Mouse (Mus musculus) G1E (cell line): ENCODE data around the gene Tenm2. TPM values are rescaled to one million over a fixed set of nuclear protein-coding genes. Genes with fewer than 3 reads are reported as not detected.
A peak's percentile ranks its signal among the peaks of the same experiment; 100 is the strongest.

ENCODE experiments used
- ATAC-seq: 2 replicates; pipeline ENCODE4 v1.8.0; 2016; ENCODE audit warnings: mild to moderate bottlenecking; ENCODE audit not compliant: insufficient number of reproducible peaks, poor library complexity, low FRiP score, severe bottlenecking; ENCODE audit errors: extremely low read depth
- DNase-seq: peaks from one replicate; pipeline ENCODE4 v3.0.0; 2012; ENCODE audit warnings: low spot score
- H3K27me3 ChIP-seq: 2 replicates; pipeline ENCODE4 v1.6.1; 2012; ENCODE audit warnings: mild to moderate bottlenecking, low read length, inconsistent platforms; ENCODE audit not compliant: insufficient read depth
- H3K36me3 ChIP-seq: replicated peaks from 2 replicates; pipeline ENCODE3; 2012; ENCODE audit warnings: mild to moderate bottlenecking, inconsistent platforms
- H3K4me1 ChIP-seq: 2 replicates; pipeline ENCODE4 v1.6.1; 2012; ENCODE audit warnings: low read depth, low read length, inconsistent platforms, mixed read lengths; ENCODE audit not compliant: insufficient read depth
- H3K4me3 ChIP-seq: 2 replicates; pipeline ENCODE4 v1.5.1; 2012; ENCODE audit warnings: low read depth, mild to moderate bottlenecking, inconsistent platforms, low read length, moderate library complexity, mixed read lengths
- H3K9me3 ChIP-seq: replicated peaks from 2 replicates; pipeline ENCODE4 v1.6.1; 2012; ENCODE audit warnings: inconsistent platforms
- CTCF ChIP-seq: IDR thresholded peaks from 2 replicates; pipeline ENCODE4 v1.5.1; 2012; ENCODE audit warnings: low read depth, low read length, inconsistent platforms, mixed read lengths
- GATA1 ChIP-seq: IDR thresholded peaks from 2 replicates; pipeline ENCODE4 v1.6.1; 2012; ENCODE audit warnings: borderline replicate concordance, low read length, inconsistent platforms, mixed read lengths
- GATA2 ChIP-seq: IDR thresholded peaks from 2 replicates; pipeline ENCODE4 v1.6.1; 2012; ENCODE audit warnings: low read depth, low read length, inconsistent platforms, borderline replicate concordance
- POLR2AphosphoS5 ChIP-seq: IDR thresholded peaks from 2 replicates; pipeline ENCODE4 v1.6.1; 2012; ENCODE audit warnings: low read depth, low read length, inconsistent platforms; ENCODE audit not compliant: insufficient replicate concordance
- TAL1 ChIP-seq: conservative IDR thresholded peaks from 2 replicates; pipeline ENCODE4 v1.6.1; 2012; ENCODE audit warnings: low read depth, low read length, inconsistent platforms, mixed read lengths
- polyA plus RNA-seq: library from polyadenylated mRNA; stranded (reverse); fragments of >175 nt; gene quantifications from 2 replicates; pipeline ENCODE4 v1.2.3, GENCODE M21; 2012
- total RNA-seq, 2 experiments: library from RNA; stranded (forward) in 1 of 2; stranded (reverse) in 1 of 2; fragments of 200-1000 nt in 1 of 2; fragments of >200 nt in 1 of 2; fragmentation: Nextera tagmentation in 1 of 2; gene quantifications; 2 replicates each; pipeline ENCODE4 v1.2.3; 2014 to 2017

Gene Tenm2
- total and polyA plus RNA-seq, 3 experiments: 0.44 TPM; not detected in 2

DNA sequence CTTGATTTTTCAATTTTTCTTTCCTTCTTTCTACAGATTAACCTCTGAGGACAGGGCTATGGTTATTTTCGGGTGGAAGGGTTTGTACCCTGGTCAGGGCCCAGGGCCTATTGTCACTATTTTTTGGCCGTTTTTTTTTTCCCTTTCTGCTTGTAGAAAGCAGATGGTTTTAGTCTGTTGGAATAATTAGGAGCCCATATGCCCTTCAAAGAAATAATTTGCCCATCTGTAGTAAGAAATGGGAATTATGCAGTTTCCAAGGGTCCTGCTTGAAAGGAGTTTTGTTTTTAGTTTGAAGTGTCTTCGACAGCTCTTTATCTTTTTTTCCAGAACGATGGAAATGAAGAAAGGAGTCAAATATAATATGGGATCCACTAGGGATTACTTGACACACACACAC, 1245.8 kb downstream of the Tenm2 start:
- TF ChIP-seq GATA2: no peak
- TF ChIP-seq CTCF: no peak
- TF ChIP-seq GATA1: no peak
- TF ChIP-seq POLR2AphosphoS5: no peak
- ATAC-seq (no peak), DNase-seq (no peak)
- no peak overlapping the region for H3K4me3 ChIP-seq
- no peaks in the 10 kb centered on the region for H3K4me1 ChIP-seq
- peaks cover 43% of the 10 kb centered on the region for H3K9me3 ChIP-seq
- no peaks in the 10 kb centered on the region for H3K27me3 ChIP-seq
- H3K36me3 ChIP-seq: no peaks in the 10 kb centered on the region

DNA sequence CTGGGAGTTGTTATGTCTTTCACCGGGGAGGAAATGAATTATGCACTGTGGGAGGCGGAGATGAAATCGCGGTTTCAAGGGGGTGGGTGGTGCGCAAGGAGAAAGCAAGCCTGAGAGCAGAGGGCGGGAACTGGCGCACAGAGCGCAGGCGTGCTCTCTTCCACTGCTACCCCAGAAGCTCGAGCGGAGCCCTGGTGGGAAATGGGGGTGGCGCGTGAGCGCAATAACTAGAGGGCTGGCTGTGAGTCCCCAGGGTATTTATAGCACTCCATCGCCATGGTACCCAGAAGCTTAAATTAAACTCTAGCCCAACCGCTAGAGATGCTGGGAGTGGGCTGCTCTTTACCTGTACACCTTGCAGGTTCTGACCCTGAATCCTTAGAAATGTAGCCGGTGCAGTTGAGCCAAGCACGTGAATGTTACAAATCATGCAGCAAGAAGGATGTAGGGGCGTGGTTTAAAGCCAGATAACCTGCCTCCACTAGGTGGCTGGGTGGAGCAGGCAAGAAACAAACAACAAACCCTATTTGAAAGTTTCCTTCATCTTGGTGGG, 1249.8 kb downstream of the Tenm2 start:
- TF ChIP-seq GATA2 (no peak), GATA1 (no peak), CTCF (no peak), TAL1 (no peak), POLR2AphosphoS5 (no peak)
- ATAC-seq (no peak), DNase-seq (no peak)
- Histone ChIP-seq H3K36me3 (no peaks in the 10 kb centered on the region), H3K9me3 (peaks cover 48% of the 10 kb centered on the region), H3K27me3 (no peaks in the 10 kb centered on the region), H3K4me1 (no peaks in the 10 kb centered on the region), H3K4me3 (no peak overlapping the region)

DNA sequence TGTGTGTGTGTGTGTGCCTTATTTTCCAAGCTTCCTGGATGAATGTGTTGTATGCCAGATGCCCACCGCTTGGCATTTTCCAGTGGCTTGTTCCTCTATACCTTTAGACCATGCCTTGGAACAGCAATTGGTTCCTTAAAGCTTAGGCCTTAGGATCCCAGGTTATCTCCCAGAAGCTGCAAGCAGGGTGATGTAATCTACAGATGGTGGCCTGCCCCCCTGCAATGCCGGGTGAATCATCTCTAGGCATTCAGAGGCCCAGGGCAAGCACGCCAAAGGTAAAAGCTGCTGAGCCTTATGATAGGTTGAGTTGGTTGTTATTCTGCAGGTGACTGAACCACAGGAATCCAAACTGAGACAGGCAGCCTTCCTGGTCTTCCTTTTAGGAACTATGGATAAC, 1253.0 kb downstream of the Tenm2 start:
- DNase-seq: no peak
- ATAC-seq: no peak
- no peak overlapping the region for H3K4me3 ChIP-seq

DNA sequence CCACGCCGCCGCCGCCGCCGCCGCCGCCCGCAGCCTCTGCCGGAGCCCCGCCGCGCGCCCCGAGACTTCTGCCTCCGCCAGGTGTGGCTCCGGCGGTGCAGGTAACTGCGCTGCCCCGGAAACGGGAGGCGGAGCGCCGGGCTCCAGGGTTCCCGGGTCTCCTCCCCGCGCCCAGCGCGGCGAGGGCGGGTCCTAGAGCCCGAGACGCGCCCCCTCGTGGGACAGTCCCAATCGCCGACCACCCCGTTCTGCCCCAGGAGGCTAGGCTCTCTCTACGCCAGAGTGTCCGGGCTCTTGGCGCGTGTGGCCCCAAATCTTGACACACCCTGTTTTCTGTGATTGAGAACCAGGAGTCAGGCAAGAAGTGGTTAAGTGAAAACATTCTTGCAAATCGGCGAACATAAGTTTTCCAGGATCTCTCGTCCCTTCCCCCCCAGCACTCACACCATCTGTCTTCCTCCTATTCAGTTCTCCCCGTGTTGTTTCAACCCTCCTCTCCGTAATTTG, 1255.3 kb downstream of the Tenm2 start, which contains the start of gene Wwc1:
Wwc1 (minus strand) TSS at position 117 of the 507 bp plus-strand sequence.
- DNase-seq: no peak
- no peak for TF ChIP-seq POLR2AphosphoS5
- no peak for TF ChIP-seq GATA2
- TF ChIP-seq GATA1: no peak
- TF ChIP-seq TAL1: no peak
- TF ChIP-seq CTCF: no peak
- no peaks in the 10 kb centered on the region for H3K36me3 ChIP-seq
- H3K4me1 ChIP-seq: no peaks in the 10 kb centered on the region
- peaks cover 71% of the 10 kb centered on the region for H3K9me3 ChIP-seq
- H3K27me3 ChIP-seq: no peaks in the 10 kb centered on the region
- no peak for ATAC-seq
- H3K4me3 ChIP-seq: peak within 1 kb of the TSS; percentile 13; the same call in 1 of the 2 replicates

More for the DNA sequence above, 1253.0 kb downstream of the Tenm2 start:
- Histone ChIP-seq H3K27me3 (no peaks in the 10 kb centered on the region), H3K9me3 (peaks cover 77% of the 10 kb centered on the region), H3K36me3 (no peaks in the 10 kb centered on the region), H3K4me1 (no peaks in the 10 kb centered on the region)
- TF ChIP-seq POLR2AphosphoS5: no peak
- TF ChIP-seq CTCF: no peak
- no peak for TF ChIP-seq TAL1
- no peak for TF ChIP-seq GATA2
- TF ChIP-seq GATA1: no peak

DNA sequence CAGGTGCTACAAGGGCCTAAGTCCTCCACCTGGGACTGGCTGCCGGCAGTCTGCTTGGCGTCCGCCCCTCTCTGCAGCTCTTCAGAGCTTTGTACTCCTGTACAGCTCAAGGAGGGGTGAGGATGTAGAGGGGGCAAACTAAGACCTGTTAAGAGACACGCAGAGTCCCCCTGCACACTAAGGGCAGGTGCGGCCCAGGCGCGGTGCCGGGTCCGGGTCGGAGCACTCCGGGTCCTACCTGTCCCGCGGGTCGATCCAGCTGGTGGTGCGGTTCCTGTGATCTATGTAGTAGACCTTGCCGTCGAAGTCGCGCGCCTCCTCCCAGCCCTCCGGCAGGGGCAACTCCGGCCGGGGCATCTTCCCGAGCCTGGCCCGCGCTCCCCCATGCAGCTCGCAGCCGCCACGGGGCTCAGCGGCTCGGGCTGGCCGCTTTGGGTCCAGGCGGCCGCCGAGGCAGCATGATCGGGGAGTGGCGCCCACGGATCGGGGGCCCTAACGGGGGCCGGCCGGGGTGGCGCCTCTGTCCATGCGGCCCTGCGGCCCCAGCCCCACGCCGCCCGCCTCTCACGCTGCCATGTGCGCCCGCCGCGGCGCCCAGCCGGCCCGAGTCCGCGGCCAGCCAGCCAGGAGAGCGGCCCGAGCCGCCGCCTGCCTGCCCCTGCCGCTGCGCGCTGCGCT, 1255.9 kb downstream of the Tenm2 start:
- H3K36me3 ChIP-seq: no peaks in the 10 kb centered on the region
- peak overlapping the region; percentile 13; the same call in 1 of the 2 replicates for H3K4me3 ChIP-seq
- no peaks in the 10 kb centered on the region for H3K4me1 ChIP-seq
- ATAC-seq: no peak
- DNase-seq: no peak
- peaks cover 70% of the 10 kb centered on the region for H3K9me3 ChIP-seq
- TF ChIP-seq GATA1: no peak
- no peaks in the 10 kb centered on the region for H3K27me3 ChIP-seq

DNA sequence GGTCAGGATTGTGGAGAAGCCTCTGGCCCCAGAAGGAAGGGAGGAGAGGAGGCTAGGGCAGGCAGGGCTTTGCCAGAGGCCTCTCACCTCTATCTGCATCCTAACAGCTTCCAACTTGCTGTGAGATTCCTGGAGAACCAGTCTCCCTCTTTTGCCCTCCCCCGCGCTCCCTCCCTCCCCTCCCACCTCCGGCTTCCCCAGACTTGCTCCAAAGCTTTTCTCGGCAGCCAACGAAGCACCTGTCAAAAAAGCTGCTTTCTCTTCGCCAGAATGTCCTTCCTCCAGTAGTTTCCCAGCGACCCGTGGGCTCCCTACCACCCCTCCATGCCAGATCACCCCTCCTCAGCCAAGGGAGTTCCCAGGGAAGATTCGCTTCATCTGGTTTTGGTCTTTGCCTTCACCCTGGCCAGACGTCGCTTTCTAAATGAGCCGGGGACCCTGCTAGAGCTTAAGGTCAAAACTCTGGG, 1256.5 kb downstream of the Tenm2 start:
- no peak for TF ChIP-seq GATA1
- TF ChIP-seq GATA2: no peak
- no peak for TF ChIP-seq POLR2AphosphoS5
- no peak for TF ChIP-seq CTCF
- no peak for TF ChIP-seq TAL1
- no peaks in the 10 kb centered on the region for H3K36me3 ChIP-seq
- peaks cover 70% of the 10 kb centered on the region for H3K9me3 ChIP-seq
- ATAC-seq (no peak), DNase-seq (no peak)
- H3K4me1 ChIP-seq: no peaks in the 10 kb centered on the region
- H3K4me3 ChIP-seq: no peak overlapping the region; the same call in 1 of the 2 replicates
- H3K27me3 ChIP-seq: no peaks in the 10 kb centered on the region
